Comparison of ENCODE assay signal across 12 mouse cellular contexts in genomic region chr5:96954466-96955027, GRCm38 (mm10).
"Had no signal": no experiment of that assay in that cellular context is flagged by ENCODE, and none has a peak within 500 bp of the region (broad histone marks: within the 10 kb centered on the region; RNA-seq: fewer than 3 reads in every experiment).

No protein-coding gene starts in this region.

- H3K36me3 ChIP-seq: limb, embryonic 12.5 days; midbrain, embryonic 12.5 days; neural tube, embryonic 13.5 days had no signal

- H3K27me3 ChIP-seq: limb, embryonic 12.5 days; midbrain, embryonic 12.5 days; neural tube, embryonic 13.5 days had no signal

- ATAC-seq: midbrain, embryonic 16.5 days had no signal

- H3K4me2 ChIP-seq: limb, embryonic 12.5 days; lung, embryonic 14.5 days; midbrain, embryonic 12.5 days; neural tube, embryonic 13.5 days had no signal

- H3K9ac ChIP-seq: limb, embryonic 12.5 days; lung, embryonic 14.5 days; midbrain, embryonic 12.5 days; neural tube, embryonic 13.5 days had no signal

- H3K9me3 ChIP-seq: limb, embryonic 12.5 days; midbrain, embryonic 12.5 days; neural tube, embryonic 13.5 days had no signal

- H3K4me3 ChIP-seq: limb, embryonic 12.5 days; midbrain, embryonic 12.5 days; neural tube, embryonic 13.5 days had no signal

- H3K27ac ChIP-seq: limb, embryonic 12.5 days; midbrain, embryonic 12.5 days; neural tube, embryonic 13.5 days had no signal

- DNase-seq: kidney, adult 8-10 months; kidney, postnatal 25 days; lung, embryonic 14.5 days; lung, postnatal 10 days; right cerebral cortex, postnatal 4 days; spleen, adult 18-20 months; thymus, adult 18-20 months; thymus, postnatal 14 days had no signal
